Mouse (Mus musculus) liver, embryonic 14.5 days (tissue): ENCODE results near the gene Clip2.

Source experiments
- CTCF ChIP-seq: IDR thresholded peaks from 2 replicates; pipeline ENCODE4 v1.5.1; 2016; ENCODE audit warnings: antibody characterized with exemption, low read depth, control low read depth
- EP300 ChIP-seq: IDR thresholded peaks from 2 replicates; pipeline ENCODE4 v1.6.1; 2016; ENCODE audit warnings: antibody characterized with exemption, low read depth

DNA sequence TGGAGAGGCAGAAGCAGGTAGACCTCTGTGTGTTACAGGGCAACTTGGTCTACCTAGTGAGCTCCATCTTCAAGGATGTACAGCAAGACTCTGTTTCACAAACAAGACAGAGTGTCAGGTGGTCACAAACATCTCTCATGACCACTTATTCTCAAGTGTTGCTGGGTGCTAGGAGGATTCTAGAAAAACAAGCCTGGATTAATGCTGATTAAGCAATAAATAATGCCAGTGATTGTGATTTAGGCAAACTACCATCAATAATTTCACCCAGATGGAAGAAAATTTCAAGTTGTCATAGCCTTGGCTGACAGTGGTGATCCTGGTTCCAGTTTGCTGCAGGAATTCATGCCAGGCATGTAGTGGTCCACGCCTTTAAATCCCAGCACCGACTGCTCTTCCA is 12.0 kb upstream of the Clip2 start:
- no peak for TF ChIP-seq EP300
- no peak for TF ChIP-seq CTCF
